Mouse (Mus musculus) lung, adult 2 months (tissue): ENCODE data around the gene Iqcn.

Experiments used
- CTCF ChIP-seq: fragments of 200-500 bp; IDR thresholded peaks from 2 replicates; pipeline ENCODE4 v1.5.1; 2011; ENCODE audit warnings: mild to moderate bottlenecking, low read length, control low read depth; ENCODE audit not compliant: insufficient read depth
- POLR2A ChIP-seq: fragments of 200-500 bp; IDR thresholded peaks from 2 replicates; pipeline ENCODE4 v1.6.1; 2011; ENCODE audit warnings: low read depth, mild to moderate bottlenecking, control low read depth, low read length, borderline replicate concordance; ENCODE audit errors: extremely low read depth

DNA sequence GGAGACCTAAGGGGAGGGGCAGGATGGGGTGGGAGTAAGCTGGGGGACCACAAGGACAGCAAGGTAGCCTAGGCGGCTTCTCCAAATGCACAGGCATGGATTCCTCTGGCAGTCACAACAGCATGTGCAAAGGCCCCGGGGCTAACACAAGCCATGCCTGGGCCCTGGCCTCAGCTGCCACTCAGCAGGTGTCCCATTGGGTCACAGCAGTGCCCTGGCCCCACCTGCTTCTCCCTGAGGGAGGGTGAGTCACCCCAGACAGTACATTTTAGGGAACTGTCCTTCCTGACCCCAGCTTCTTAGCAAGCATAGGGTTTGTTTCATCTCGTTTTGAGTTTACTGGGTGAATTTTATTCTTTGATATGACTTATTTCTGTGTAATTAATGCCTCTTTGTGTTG is 20.6 kb upstream of the Iqcn start:
- no peak for TF ChIP-seq CTCF
- TF ChIP-seq POLR2A: no peak
